Mouse (Mus musculus) forebrain, embryonic 14.5 days (tissue): ENCODE data around the gene Ehbp1. TPM values are rescaled to one million over a fixed set of nuclear protein-coding genes. Genes with fewer than 3 reads are reported as not detected.

ENCODE experiments used
- ATAC-seq: fragments of 200-750 bp; cut with Nextera tagmentation; 2 replicates; pipeline ENCODE4 v1.8.0; 2017; ENCODE audit warnings: mild to moderate bottlenecking, moderate library complexity
- DNase-seq: peaks from one replicate; pipeline ENCODE4 v3.0.0-alpha.2; 2015; ENCODE audit warnings: low spot score
- H3K27ac ChIP-seq: fragments of 300-500 bp; sonication (generic); 2 replicates; pipeline ENCODE4 v1.5.1; 2014; ENCODE audit warnings: low read depth, mild to moderate bottlenecking, control low read depth, low read length, moderate library complexity
- H3K27me3 ChIP-seq: fragments of 300-500 bp; sonication (generic); replicated peaks from 2 replicates; pipeline ENCODE4 v1.6.1; 2014; ENCODE audit warnings: low read length, control low read depth, mixed read lengths; ENCODE audit not compliant: control insufficient read depth, insufficient read depth
- H3K36me3 ChIP-seq: fragments of 300-500 bp; sonication (generic); 2 replicates; pipeline ENCODE4 v1.6.1; 2014; ENCODE audit warnings: low read length, control low read depth; ENCODE audit not compliant: control insufficient read depth, insufficient read depth
- H3K4me1 ChIP-seq: fragments of 300-500 bp; sonication (generic); 2 replicates; pipeline ENCODE4 v1.6.1; 2014; ENCODE audit warnings: antibody characterized with exemption, low read length, control low read depth; ENCODE audit not compliant: control insufficient read depth, insufficient read depth
- H3K4me2 ChIP-seq: fragments of 300-500 bp; sonication (generic); 2 replicates; pipeline ENCODE4 v1.6.1; 2014; ENCODE audit warnings: mild to moderate bottlenecking, control low read depth, low read length
- H3K4me3 ChIP-seq: fragments of 300-500 bp; sonication (generic); 2 replicates; pipeline ENCODE4 v1.5.1; 2014; ENCODE audit warnings: low read depth, low read length, control low read depth
- H3K9ac ChIP-seq: fragments of 300-500 bp; sonication (generic); 2 replicates; pipeline ENCODE4 v1.6.1; 2014; ENCODE audit warnings: mild to moderate bottlenecking, low read length, control low read depth, moderate library complexity
- H3K9me3 ChIP-seq: fragments of 300-500 bp; sonication (generic); replicated peaks from 2 replicates; pipeline ENCODE4 v1.6.1; 2016; ENCODE audit warnings: low read length, control low read depth, mixed read lengths; ENCODE audit not compliant: control insufficient read depth
- WGBS: fragments of 180-500 bp; shearing (Covaris S2); extraction: QIAGEN DNeasy Blood & Tissue Kit; methylation state at CpG from one replicate; pipeline ENCODE4 v1.1.7; 2014; 5-methylcytosine and 5-hydroxymethylcytosine counted together
- polyA plus RNA-seq: library from polyadenylated mRNA; unstranded; fragments of >200 nt; fragmentation: Nextera tagmentation; extraction: Ambion mirVana; gene quantifications from 2 replicates; pipeline ENCODE4 v1.2.1, GENCODE M21; 2014

The Ehbp1 gene
- polyA plus RNA-seq, 1 experiment from 2014 or later = 17.1 TPM

DNA sequence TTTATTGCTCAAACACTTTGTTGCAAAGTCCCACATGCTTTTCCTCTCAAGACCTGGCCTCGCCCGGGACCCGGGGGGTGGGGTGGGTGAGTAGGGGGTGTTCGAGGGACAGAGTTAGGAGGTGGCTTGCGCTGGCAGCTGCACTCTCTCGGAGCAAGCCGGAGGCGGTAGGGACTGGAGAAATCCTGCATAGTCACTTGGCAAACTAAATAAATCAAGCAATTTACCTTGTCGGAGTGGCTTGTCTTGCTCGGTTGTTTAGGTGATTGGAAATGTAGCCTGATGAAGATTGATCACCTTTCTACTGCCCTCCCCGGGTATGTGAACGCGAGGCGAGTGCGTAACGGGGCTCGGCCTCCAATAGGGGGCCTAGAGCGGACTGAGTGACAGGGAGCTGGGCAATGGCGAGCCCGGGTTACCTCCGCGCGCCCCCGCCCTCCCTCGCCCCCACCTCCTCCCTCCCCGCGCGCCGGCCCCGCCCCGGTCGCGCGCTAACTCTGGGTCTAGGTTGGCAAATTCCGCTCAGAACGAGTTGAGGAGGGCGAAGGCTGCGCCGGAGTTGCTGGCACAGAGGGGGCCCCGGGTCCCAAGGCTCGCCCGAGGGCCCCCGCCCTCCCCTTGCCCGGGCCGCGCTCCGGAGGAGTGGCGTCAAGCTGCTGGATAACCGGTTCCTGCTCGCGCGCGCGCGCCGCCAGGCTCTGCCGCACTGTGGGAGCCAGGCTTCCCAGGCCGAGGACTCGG is 340.6 kb downstream of the Ehbp1 start:
- Histone ChIP-seq H3K4me1 (peaks cover 14% of the 10 kb centered on the region; the same call in 1 of the 2 replicates), H3K4me2 (peak overlapping the region; percentile 82), H3K9ac (peak overlapping the region; percentile 93), H3K27ac (peak overlapping the region; percentile 96), H3K36me3 (peaks cover 5% of the 10 kb centered on the region; the same call in 1 of the 2 replicates), H3K9me3 (no peaks in the 10 kb centered on the region), H3K4me3 (peak overlapping the region; percentile 67), H3K27me3 (peaks cover 23% of the 10 kb centered on the region)
- ATAC-seq = peak; percentile 85
- DNase-seq = peak; percentile 90
- WGBS = under 1% methylated on average over 53 of the region's 59 CpGs

DNA sequence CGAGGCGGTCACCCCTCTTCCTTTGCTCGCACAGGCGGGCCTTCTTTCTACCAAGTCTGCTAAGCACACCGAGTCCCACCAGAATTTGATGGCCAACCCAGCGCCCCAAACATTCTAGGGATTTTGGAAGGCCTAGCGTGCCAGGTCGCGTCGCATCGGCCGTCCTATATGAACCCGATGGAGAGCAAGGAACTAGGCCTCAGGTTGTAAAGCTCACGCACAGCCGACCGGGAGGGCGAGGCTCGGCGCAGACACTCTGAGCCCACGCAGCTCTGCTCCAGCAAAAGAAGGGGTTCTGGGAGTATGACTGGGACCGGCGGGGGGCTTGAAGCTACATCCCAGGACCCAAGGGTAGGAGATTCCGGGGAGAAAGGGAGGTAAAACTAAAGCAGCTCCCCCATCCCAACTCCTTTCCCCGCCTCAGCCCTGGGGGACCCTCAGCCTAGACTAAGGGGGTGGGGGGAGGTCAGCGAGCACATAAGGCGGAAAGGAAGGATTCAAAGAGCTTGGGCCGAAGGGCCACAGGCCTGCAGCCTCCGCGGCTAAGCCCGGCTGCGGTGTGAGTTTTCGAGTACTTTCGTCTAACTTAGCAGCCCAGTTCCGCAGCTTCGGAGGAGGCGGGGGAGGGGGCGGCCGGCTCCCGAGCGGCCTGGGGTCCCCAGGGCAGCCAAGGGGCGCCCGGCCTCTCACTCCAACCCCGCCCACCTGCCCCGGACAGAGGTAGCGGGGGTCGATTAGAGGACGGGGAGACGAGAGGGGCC is 341.6 kb downstream of the Ehbp1 start:
- Histone ChIP-seq H3K27me3 (peaks cover 18% of the 10 kb centered on the region), H3K36me3 (peaks cover 9% of the 10 kb centered on the region; the same call in 1 of the 2 replicates), H3K9ac (peak overlapping the region; percentile 74), H3K4me1 (peaks cover 11% of the 10 kb centered on the region; the same call in 1 of the 2 replicates), H3K4me2 (peak overlapping the region; percentile 82), H3K4me3 (peak overlapping the region; percentile 67), H3K27ac (peak overlapping the region; percentile 96; the same call in 1 of the 2 replicates), H3K9me3 (no peaks in the 10 kb centered on the region)
- 3% methylated on average over 48 of the region's 48 CpGs for WGBS
- DNase-seq (no peak), ATAC-seq (no peak)

DNA sequence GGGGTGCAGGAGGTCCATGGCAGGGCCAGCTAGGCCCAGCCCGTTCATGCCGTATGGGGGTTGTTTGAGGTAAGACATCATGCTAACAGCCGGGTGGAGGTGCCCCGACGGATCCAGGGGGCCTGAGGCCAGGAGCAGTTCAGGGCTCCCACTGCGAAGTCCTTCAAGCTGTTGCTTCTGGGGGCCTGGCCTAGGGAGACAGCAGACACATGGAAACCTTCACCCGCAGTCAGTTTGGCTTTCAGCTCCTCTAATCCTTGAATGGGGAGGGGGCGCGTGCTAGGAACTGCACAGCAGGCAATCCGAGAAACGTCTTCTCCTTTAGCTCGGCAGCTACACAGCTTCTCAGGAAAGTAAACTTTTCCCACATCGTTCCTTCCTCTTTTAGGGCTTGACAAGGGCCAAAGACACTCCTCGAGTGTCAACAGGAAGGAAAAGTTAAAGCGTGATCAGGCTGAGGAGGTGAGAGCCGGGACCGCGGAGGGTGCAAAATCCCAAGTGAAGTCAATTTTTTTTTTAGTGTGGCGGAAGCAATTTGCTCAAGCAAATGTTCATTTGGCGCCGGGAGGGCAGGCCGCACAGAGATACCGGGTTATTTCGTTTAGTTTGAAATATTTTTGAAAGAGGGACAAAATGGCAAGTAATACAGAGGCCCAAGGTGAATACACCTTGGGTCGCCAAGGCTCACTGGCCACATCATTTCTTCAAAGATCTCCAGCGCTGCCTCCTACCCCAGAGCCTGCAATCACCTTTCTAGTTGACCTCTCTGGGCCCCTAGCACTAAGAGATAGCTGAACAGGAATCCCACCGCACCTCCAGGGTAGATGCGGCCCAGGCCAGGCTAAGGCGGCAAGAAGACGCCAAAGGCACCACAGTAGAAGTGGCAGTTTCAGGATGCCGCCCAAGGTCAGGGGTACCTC is 342.4 kb downstream of the Ehbp1 start:
- H3K4me1 ChIP-seq = peaks cover 10% of the 10 kb centered on the region; the same call in 1 of the 2 replicates
- H3K36me3 ChIP-seq = peaks cover 11% of the 10 kb centered on the region
- H3K4me2 ChIP-seq = peak overlapping the region; percentile 82
- peaks cover 17% of the 10 kb centered on the region; the same call in 1 of the 2 replicates for H3K27me3 ChIP-seq
- 4% methylated on average over 31 of the region's 31 CpGs for WGBS
- H3K27ac ChIP-seq = peak overlapping the region; percentile 46; the same call in 1 of the 2 replicates
- H3K9ac ChIP-seq = peak overlapping the region; percentile 74
- no peaks in the 10 kb centered on the region for H3K9me3 ChIP-seq
- peak overlapping the region; percentile 67 for H3K4me3 ChIP-seq
- DNase-seq = no peak
- no peak for ATAC-seq

DNA sequence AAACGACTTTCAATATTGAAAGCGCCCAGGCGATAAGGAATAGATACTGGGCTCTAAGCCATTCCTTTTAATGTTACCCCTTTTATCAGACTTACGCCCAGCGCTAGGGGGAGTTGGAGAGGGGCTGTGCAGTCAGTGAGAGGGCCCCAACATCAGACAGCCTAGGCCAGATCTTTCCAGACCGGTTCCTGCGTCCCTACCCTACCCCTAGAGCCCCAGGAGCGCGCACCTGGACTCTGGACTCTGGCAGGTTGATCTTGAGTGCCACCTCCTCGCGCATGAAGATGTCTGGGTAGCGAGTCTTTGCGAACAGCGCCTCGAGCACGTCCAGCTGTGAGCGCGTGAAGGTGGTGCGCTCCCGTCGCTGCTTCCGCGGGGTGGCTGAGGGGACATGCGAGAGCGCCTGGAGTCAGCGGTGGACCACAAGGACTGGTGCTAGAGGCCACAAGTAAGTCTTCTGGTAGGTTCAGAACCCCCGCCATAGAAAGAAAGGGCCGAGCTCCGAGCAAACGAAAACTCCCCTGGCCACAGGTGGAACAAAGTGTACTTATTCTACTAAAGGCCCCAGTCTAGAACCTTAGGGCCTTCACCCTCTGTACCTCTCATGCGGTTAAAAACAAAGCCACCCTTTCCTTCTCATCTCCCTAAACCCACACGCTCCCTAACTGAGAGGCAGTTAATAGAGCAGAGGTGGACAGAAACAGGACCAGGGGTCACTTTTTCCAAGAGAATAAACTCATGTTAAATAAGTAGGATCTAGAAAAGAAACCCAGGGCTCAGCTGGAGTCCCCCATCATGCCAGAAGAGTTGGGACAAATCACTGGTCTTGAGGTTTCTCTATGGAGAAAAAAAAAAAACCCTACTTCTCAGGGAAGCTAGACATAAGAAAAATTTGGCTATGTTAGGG is 343.7 kb downstream of the Ehbp1 start:
- H3K36me3 ChIP-seq = peaks cover 11% of the 10 kb centered on the region
- peaks cover 17% of the 10 kb centered on the region; the same call in 1 of the 2 replicates for H3K27me3 ChIP-seq
- H3K9ac ChIP-seq = peak overlapping the region; percentile 74
- DNase-seq (no peak), ATAC-seq (no peak)
- WGBS = 9% methylated on average over 32 of the region's 32 CpGs
- H3K4me3 ChIP-seq = peak overlapping the region; percentile 67
- no peaks in the 10 kb centered on the region for H3K9me3 ChIP-seq
- peaks cover 8% of the 10 kb centered on the region for H3K4me1 ChIP-seq
- peak overlapping the region; percentile 72 for H3K27ac ChIP-seq
- peak overlapping the region; percentile 82 for H3K4me2 ChIP-seq

DNA sequence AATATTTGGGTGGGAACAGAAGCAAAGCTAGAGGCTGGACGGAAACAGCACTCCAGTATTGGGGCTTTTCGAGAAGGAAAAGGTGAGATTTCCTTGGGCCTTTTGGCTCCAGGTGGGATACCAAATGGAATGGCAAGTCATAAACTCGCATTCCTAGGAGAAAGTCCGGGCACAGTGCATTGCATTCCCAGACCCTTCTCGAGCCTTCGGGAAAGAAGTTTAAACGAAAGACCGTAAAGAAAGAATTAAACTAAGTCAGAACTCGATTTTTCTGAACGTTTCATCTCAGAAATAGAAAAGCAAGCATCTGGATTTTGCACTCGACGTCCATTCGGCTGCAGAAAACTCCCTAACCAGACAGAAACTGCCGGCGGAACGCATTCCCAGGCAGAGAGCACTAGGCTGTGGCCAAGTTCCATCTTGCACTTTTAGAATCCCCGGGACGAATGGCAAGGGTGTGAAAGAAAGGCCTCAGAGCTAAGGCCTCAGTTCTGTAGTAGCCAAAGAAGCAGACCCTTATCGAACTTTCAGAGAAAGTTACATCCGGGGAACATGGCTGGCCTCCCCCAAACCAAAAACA is 344.4 kb downstream of the Ehbp1 start:
- peaks cover 11% of the 10 kb centered on the region for H3K36me3 ChIP-seq
- H3K4me3 ChIP-seq = peak overlapping the region; percentile 67
- 6% methylated on average over 20 of the region's 20 CpGs for WGBS
- ATAC-seq (no peak), DNase-seq (no peak)
- H3K27ac ChIP-seq = peak overlapping the region; percentile 81
- H3K9me3 ChIP-seq = no peaks in the 10 kb centered on the region
- peak overlapping the region; percentile 74 for H3K9ac ChIP-seq
- H3K27me3 ChIP-seq = peaks cover 17% of the 10 kb centered on the region; the same call in 1 of the 2 replicates
- peak overlapping the region; percentile 82 for H3K4me2 ChIP-seq
- H3K4me1 ChIP-seq = peaks cover 14% of the 10 kb centered on the region

DNA sequence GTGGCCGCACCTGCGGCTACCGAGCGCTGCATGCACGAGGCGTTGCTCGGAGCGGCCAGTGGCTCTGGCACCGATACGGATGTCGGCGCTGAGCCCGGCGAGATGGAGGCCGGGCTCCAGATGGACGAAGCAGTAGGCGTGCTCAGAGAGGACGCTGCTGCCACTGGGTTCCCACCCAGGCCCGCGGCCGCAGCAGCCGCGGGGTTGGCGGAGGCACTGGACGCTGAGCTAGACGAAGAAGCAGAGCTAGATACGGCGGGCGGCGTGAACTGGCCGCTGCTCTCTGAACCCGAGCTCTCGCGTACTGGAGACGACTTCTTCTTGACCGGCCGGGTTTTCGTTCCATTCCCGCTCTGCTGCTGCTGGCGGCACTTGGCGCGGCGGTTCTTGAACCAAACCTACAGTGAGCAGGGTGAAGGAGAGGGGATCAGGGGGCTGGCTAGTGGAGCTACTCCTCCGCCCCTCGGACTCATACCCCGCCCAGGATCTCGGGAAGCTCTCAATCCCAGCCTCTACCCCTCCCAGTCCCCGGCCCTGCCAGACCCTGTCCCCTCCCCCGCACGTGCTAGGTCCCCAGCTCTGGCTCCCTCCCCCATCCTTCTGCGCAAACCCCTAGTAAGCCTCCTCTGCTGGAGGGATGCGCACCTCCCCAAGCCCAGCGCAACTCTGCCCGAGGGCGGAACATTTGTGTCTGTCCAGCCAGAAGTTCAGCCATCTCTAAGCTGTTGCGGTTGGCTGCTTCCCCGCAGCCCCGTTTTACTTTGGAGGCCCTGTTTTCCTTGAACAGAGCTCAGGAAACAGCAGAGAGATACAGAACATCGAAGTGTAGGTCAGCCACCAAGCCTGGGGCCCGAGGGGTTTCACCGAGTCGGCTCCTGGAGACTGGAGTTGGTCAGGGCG is 345.2 kb downstream of the Ehbp1 start:
- Histone ChIP-seq H3K36me3 (peaks cover 11% of the 10 kb centered on the region), H3K27me3 (peaks cover 17% of the 10 kb centered on the region; the same call in 1 of the 2 replicates), H3K9ac (peak overlapping the region; percentile 74), H3K4me1 (peaks cover 12% of the 10 kb centered on the region), H3K4me3 (peak overlapping the region; percentile 67), H3K9me3 (no peaks in the 10 kb centered on the region), H3K4me2 (peak overlapping the region; percentile 82), H3K27ac (peak overlapping the region; percentile 81)
- DNase-seq (peak; percentile 88), ATAC-seq (peak; percentile 41)
- WGBS = 1% methylated on average over 63 of the region's 63 CpGs

DNA sequence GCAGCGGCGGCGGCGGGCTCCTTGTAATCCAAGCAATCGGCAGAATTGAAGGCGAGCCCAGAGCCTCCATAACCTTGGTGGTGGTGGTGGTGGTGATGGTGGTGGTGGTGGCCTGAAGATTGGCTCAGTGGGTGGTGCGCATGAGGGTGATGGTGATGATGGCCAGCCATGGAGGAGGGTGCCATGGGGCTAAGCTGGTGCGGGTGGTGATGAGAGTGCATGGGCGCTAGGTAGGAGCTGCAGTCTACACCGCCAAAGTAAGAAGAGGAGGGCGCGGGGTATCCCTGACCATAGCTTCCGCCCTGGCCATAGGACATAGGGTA is 345.8 kb downstream of the Ehbp1 start:
- Histone ChIP-seq H3K4me1 (peaks cover 10% of the 10 kb centered on the region), H3K4me3 (peak overlapping the region; percentile 67), H3K27ac (peak overlapping the region; percentile 81), H3K4me2 (peak overlapping the region; percentile 82), H3K36me3 (peaks cover 11% of the 10 kb centered on the region), H3K9me3 (no peaks in the 10 kb centered on the region), H3K9ac (peak overlapping the region; percentile 74), H3K27me3 (peaks cover 20% of the 10 kb centered on the region)
- WGBS = 11% methylated on average over 13 of the region's 13 CpGs
- no peak for DNase-seq
- ATAC-seq = no peak
